Mouse (Mus musculus): ENCODE measurements around the gene Heatr9. TPM values are rescaled to one million over a fixed set of nuclear protein-coding genes. Genes with fewer than 3 reads are reported as not detected.

Gene Heatr9
- polyA plus RNA-seq, 1 experiment = 0.21 TPM

GRCm38 (mm10) chr11:83471766-83472165, 50.2 kb downstream of the Heatr9 start:
- Histone ChIP-seq H3K4me1 (ENCODE audit: control insufficient read depth, insufficient read depth, insufficient read length) (peaks cover 5% of the 10 kb centered on the region; the same call in 1 of the 2 replicates), H3K27ac (ENCODE audit: insufficient read depth, low read length) (no peak overlapping the region), H3K27me3 (ENCODE audit: control insufficient read depth, insufficient read depth, low read length) (no peaks in the 10 kb centered on the region), H3K36me3 (ENCODE audit: control insufficient read depth, insufficient read depth, low read length) (no peaks in the 10 kb centered on the region), H3K4me3 (ENCODE audit: extremely low read depth, insufficient read depth, insufficient read length) (no peak overlapping the region)
- TF ChIP-seq CTCF (IDR thresholded peaks at IDR 0.05; ENCODE audit: extremely low read depth, insufficient read depth, insufficient read length, insufficient replicate concordance) (no peak), POLR2A (IDR thresholded peaks at IDR 0.05; ENCODE audit: low read depth, low read length) (no peak)
- DNase-seq (ENCODE audit: low read depth in 1 of 2, low spot score in 2 of 2) = no peak
- WGBS = 93% methylated on average over 2 of the region's 2 CpGs

GRCm38 (mm10) chr11:83468765-83469164, 53.2 kb downstream of the Heatr9 start:
- Histone ChIP-seq H3K4me3 (ENCODE audit: extremely low read depth, insufficient read depth, insufficient read length) (no peak overlapping the region), H3K4me1 (ENCODE audit: control insufficient read depth, insufficient read depth, insufficient read length) (no peaks in the 10 kb centered on the region; the same call in 1 of the 2 replicates), H3K27ac (ENCODE audit: insufficient read depth, low read length) (no peak overlapping the region), H3K36me3 (ENCODE audit: control insufficient read depth, insufficient read depth, low read length) (no peaks in the 10 kb centered on the region), H3K27me3 (ENCODE audit: control insufficient read depth, insufficient read depth, low read length) (no peaks in the 10 kb centered on the region)
- TF ChIP-seq CTCF (IDR thresholded peaks at IDR 0.05; ENCODE audit: extremely low read depth, insufficient read depth, insufficient read length, insufficient replicate concordance) (no peak), POLR2A (IDR thresholded peaks at IDR 0.05; ENCODE audit: low read depth, low read length) (no peak)
- WGBS = 95% methylated on average over 3 of the region's 3 CpGs
- no peak for DNase-seq (ENCODE audit: low read depth in 1 of 2, low spot score in 2 of 2)

GRCm38 (mm10) chr11:83467120-83467652, 54.8 kb downstream of the Heatr9 start:
- no peak for DNase-seq (ENCODE audit: low read depth in 1 of 2, low spot score in 2 of 2)
- 16% methylated on average over 11 of the region's 11 CpGs for WGBS
- H3K27me3 ChIP-seq (ENCODE audit: control insufficient read depth, insufficient read depth, low read length) = peaks cover 5% of the 10 kb centered on the region

GRCm38 (mm10) chr11:83465976-83466375, 56.0 kb downstream of the Heatr9 start:
- no peaks in the 10 kb centered on the region for H3K36me3 ChIP-seq (ENCODE audit: control insufficient read depth, insufficient read depth, low read length)
- peaks cover 5% of the 10 kb centered on the region; the same call in 1 of the 2 replicates for H3K4me1 ChIP-seq (ENCODE audit: control insufficient read depth, insufficient read depth, insufficient read length)
- H3K4me3 ChIP-seq (ENCODE audit: extremely low read depth, insufficient read depth, insufficient read length) = no peak overlapping the region
- no peak overlapping the region for H3K27ac ChIP-seq (ENCODE audit: insufficient read depth, low read length)
- WGBS = 55% methylated on average over 2 of the region's 2 CpGs
- no peak for DNase-seq (ENCODE audit: low read depth in 1 of 2, low spot score in 2 of 2)
- TF ChIP-seq POLR2A (IDR thresholded peaks at IDR 0.05; ENCODE audit: low read depth, low read length) (no peak), CTCF (IDR thresholded peaks at IDR 0.05; ENCODE audit: extremely low read depth, insufficient read depth, insufficient read length, insufficient replicate concordance) (no peak)
- H3K27me3 ChIP-seq (ENCODE audit: control insufficient read depth, insufficient read depth, low read length) = peaks cover 5% of the 10 kb centered on the region

More at GRCm38 (mm10) chr11:83467120-83467652, 54.8 kb downstream of the Heatr9 start:
- no peak overlapping the region for H3K27ac ChIP-seq (ENCODE audit: insufficient read depth, low read length)
- peaks cover 5% of the 10 kb centered on the region for H3K4me1 ChIP-seq (ENCODE audit: control insufficient read depth, insufficient read depth, insufficient read length)
- H3K4me3 ChIP-seq (ENCODE audit: extremely low read depth, insufficient read depth, insufficient read length) = no peak overlapping the region
- H3K36me3 ChIP-seq (ENCODE audit: control insufficient read depth, insufficient read depth, low read length) = no peaks in the 10 kb centered on the region
- TF ChIP-seq CTCF (IDR thresholded peaks at IDR 0.05; ENCODE audit: extremely low read depth, insufficient read depth, insufficient read length, insufficient replicate concordance) = no peak
- no peak for TF ChIP-seq POLR2A (IDR thresholded peaks at IDR 0.05; ENCODE audit: low read depth, low read length)

GRCm38 (mm10) chr11:83462711-83463244, 59.2 kb downstream of the Heatr9 start, which contains the start of gene Mmp28:
Mmp28 (minus strand) TSS chr11:83463071.
- H3K27ac ChIP-seq (ENCODE audit: insufficient read depth, low read length) = no peak within 1 kb of the TSS
- TF ChIP-seq POLR2A (IDR thresholded peaks at IDR 0.05; ENCODE audit: low read depth, low read length) (no peak), CTCF (IDR thresholded peaks at IDR 0.05; ENCODE audit: extremely low read depth, insufficient read depth, insufficient read length, insufficient replicate concordance) (no peak)
- no peaks in the 10 kb centered on the region for H3K36me3 ChIP-seq (ENCODE audit: control insufficient read depth, insufficient read depth, low read length)
- H3K4me1 ChIP-seq (ENCODE audit: control insufficient read depth, insufficient read depth, insufficient read length) = peaks cover 5% of the 10 kb centered on the region; the same call in 1 of the 2 replicates
- H3K27me3 ChIP-seq (ENCODE audit: control insufficient read depth, insufficient read depth, low read length) = peaks cover 5% of the 10 kb centered on the region
- under 1% methylated on average over 42 of the region's 42 CpGs for WGBS
- H3K4me3 ChIP-seq (ENCODE audit: extremely low read depth, insufficient read depth, insufficient read length) = peak within 1 kb of the TSS; percentile 58; the same call in 1 of the 2 replicates
- DNase-seq (ENCODE audit: low read depth in 1 of 2, low spot score in 2 of 2) = peak in 1 of 2 experiments; percentile 41

Other genes with a start within 250 kb of the Heatr9 start
- gene Slfn14, start 235.4 kb downstream of the Heatr9 start, polyA plus RNA-seq (2012; rRNA removed) = 2.2 and 6.3 TPM in 2 replicates
- 25.6 and 26.1 TPM in 2 replicates for gene Ap2b1, start 223.2 kb downstream of the Heatr9 start, polyA plus RNA-seq (2012; rRNA removed)
- 4.8 and 5.5 TPM in 2 replicates for gene Pex12, start 219.6 kb downstream of the Heatr9 start, polyA plus RNA-seq (2012; rRNA removed)
- 0.34 and 0.64 TPM in 2 replicates for gene Rasl10b, start 113.0 kb downstream of the Heatr9 start, polyA plus RNA-seq (2012; rRNA removed)
- not detected in 2 replicates for gene Gas2l2, start 92.7 kb downstream of the Heatr9 start, polyA plus RNA-seq (2012; rRNA removed)
- 1.3 and 2.1 TPM in 2 replicates for gene 1700020L24Rik, start 84.5 kb downstream of the Heatr9 start, polyA plus RNA-seq (2012; rRNA removed)
- 6.3 and 6.4 TPM in 2 replicates for gene Mmp28, start 59.1 kb downstream of the Heatr9 start, polyA plus RNA-seq (2012; rRNA removed)
- gene Taf15, start 49.1 kb downstream of the Heatr9 start, polyA plus RNA-seq (2012; rRNA removed) = 8.9 and 11.0 TPM in 2 replicates
- 519 and 769 TPM in 2 replicates for gene Ccl5, start 8.3 kb upstream of the Heatr9 start, polyA plus RNA-seq (2012; rRNA removed)
- gene Ccl9, start 56.5 kb upstream of the Heatr9 start, polyA plus RNA-seq (2012; rRNA removed) = 3.5 TPM in 2 replicates
- 12.5 and 15.6 TPM in 2 replicates for gene Ccl6, start 70.9 kb upstream of the Heatr9 start, polyA plus RNA-seq (2012; rRNA removed)
- not detected in 2 replicates for gene Rpl9-ps1, start 123.4 kb upstream of the Heatr9 start, polyA plus RNA-seq (2012; rRNA removed)
- gene Ccl3, start 127.2 kb upstream of the Heatr9 start, polyA plus RNA-seq (2012; rRNA removed) = 5.9 and 7.6 TPM in 2 replicates
- gene Ccl4, start 140.4 kb upstream of the Heatr9 start, polyA plus RNA-seq (2012; rRNA removed) = 3.8 and 5.1 TPM in 2 replicates
- gene Wfdc17, start 181.8 kb upstream of the Heatr9 start, polyA plus RNA-seq (2012; rRNA removed) = 4.2 and 4.8 TPM in 2 replicates
- not detected in 2 replicates for gene Wfdc18, start 186.8 kb upstream of the Heatr9 start, polyA plus RNA-seq (2012; rRNA removed)
- 17.1 and 20.6 TPM in 2 replicates for gene Wfdc21, start 224.8 kb upstream of the Heatr9 start, polyA plus RNA-seq (2012; rRNA removed)
- gene Heatr6, start 231.5 kb upstream of the Heatr9 start, polyA plus RNA-seq (2012; rRNA removed) = 18.2 and 26.6 TPM in 2 replicates

Data from spleen, adult 2 months (tissue).